Mouse (Mus musculus) limb, embryonic 14.5 days (tissue): ENCODE results near the gene Abcb6. TPM values are rescaled to one million over a fixed set of nuclear protein-coding genes. Genes with fewer than 3 reads are reported as not detected.

Source experiments
- ATAC-seq: fragments of 200-750 bp; cut with Nextera tagmentation; 2 replicates; pipeline ENCODE4 v1.8.0; 2017; ENCODE audit warnings: low read depth, moderate number of reproducible peaks, moderate TSS enrichment; ENCODE audit not compliant: low FRiP score
- DNase-seq: peaks from one replicate; pipeline ENCODE4 v3.0.0-alpha.2; 2015; ENCODE audit warnings: low spot score
- H3K27ac ChIP-seq: fragments of 300-500 bp; sonication (generic); replicated peaks from 2 replicates; pipeline ENCODE4 v1.5.1; 2014; ENCODE audit warnings: low read depth, mild to moderate bottlenecking, low read length, moderate library complexity, mixed read lengths
- H3K27me3 ChIP-seq: fragments of 300-500 bp; sonication (generic); 2 replicates; pipeline ENCODE4 v1.6.1; 2014; ENCODE audit warnings: low read length, mixed read lengths; ENCODE audit not compliant: control insufficient read depth, insufficient read depth
- H3K36me3 ChIP-seq: fragments of 300-500 bp; sonication (generic); 2 replicates; pipeline ENCODE4 v1.6.1; 2014; ENCODE audit warnings: mild to moderate bottlenecking, low read length, moderate library complexity, mixed read lengths; ENCODE audit not compliant: control insufficient read depth, insufficient read depth
- H3K4me1 ChIP-seq: fragments of 300-500 bp; sonication (generic); 2 replicates; pipeline ENCODE4 v1.6.1; 2014; ENCODE audit warnings: antibody characterized with exemption, low read length, mixed read lengths; ENCODE audit not compliant: control insufficient read depth, insufficient read depth
- H3K4me2 ChIP-seq: fragments of 300-500 bp; sonication (generic); replicated peaks from 2 replicates; pipeline ENCODE4 v1.6.1; 2014; ENCODE audit warnings: low read depth, mild to moderate bottlenecking, low read length, moderate library complexity; ENCODE audit not compliant: severe bottlenecking
- H3K4me3 ChIP-seq: fragments of 300-500 bp; sonication (generic); replicated peaks from 2 replicates; pipeline ENCODE4 v1.5.1; 2014; ENCODE audit warnings: low read length
- H3K9ac ChIP-seq: fragments of 300-500 bp; sonication (generic); 2 replicates; pipeline ENCODE4 v1.6.1; 2014; ENCODE audit warnings: mild to moderate bottlenecking, low read depth, low read length, moderate library complexity; ENCODE audit not compliant: severe bottlenecking
- H3K9me3 ChIP-seq: fragments of 300-500 bp; sonication (generic); 2 replicates; pipeline ENCODE4 v1.6.1; 2016; ENCODE audit warnings: low read length; ENCODE audit not compliant: control insufficient read depth
- POLR2A ChIP-seq: fragments of 200-500 bp; IDR thresholded peaks from 2 replicates; pipeline ENCODE4 v1.8.0; 2012; ENCODE audit warnings: inconsistent platforms, mild to moderate bottlenecking, moderate library complexity, borderline replicate concordance; ENCODE audit not compliant: insufficient read depth, insufficient read length; ENCODE audit errors: extremely low read depth
- WGBS: fragments of 180-500 bp; shearing (Covaris S2); extraction: QIAGEN DNeasy Blood & Tissue Kit; methylation state at CpG from one replicate; pipeline ENCODE4 v1.1.7; 2014; 5-methylcytosine and 5-hydroxymethylcytosine counted together
- polyA plus RNA-seq, 2 experiments: library from polyadenylated mRNA; depleted of rRNA in 1 of 2; stranded (reverse) in 1 of 2; unstranded in 1 of 2; fragments of >200 nt; fragmentation: Nextera tagmentation in 1 of 2; extraction: Ambion mirVana in 1 of 2; gene quantifications; 2 replicates each; pipeline versions ENCODE4 v1.2.1 to v1.2.3; 2012 to 2014

The Abcb6 gene
- polyA plus RNA-seq, 2 experiments = 27.3 to 29.7 TPM

DNA sequence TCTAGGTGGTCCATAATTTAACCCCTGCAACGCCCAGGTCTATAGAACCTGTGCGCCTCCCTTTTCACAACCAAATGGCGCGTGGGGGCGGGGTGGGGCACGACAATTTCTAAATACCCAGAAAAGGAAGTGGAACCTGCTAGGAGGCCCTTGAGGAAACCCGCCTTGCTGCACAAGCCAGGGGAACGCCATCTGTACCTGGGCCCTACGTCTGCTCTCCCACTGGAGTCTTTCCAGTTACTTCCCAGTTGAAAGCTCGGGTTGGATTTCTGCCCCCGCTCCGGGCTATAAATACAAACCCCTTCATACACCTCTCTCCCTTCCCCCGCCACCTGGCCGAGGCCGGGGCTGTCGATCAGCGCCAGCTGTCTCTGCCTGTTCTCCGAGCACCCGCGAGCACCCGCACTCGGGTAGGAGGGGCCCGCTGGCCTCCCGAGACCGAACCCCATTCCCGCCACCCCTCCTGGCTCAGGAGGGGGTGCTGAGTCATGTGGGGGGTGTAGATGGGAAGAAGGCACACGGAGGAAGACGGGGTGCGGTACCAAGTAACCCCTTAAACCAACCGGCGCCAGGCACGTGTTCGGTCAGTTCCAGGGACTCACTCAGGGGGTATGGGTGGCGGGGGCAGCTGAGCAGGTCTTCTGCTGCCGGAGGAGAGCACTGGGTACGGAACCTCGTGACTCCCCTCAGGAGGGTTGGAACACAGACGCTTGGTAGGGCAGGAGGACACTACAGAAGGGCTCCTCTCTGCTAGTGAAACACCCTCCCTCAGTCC, 38.2 kb upstream of the Abcb6 start:
- peak; percentile 31 for DNase-seq
- peak; percentile 60 for ATAC-seq
- under 1% methylated on average over 37 of the region's 38 CpGs for WGBS
- TF ChIP-seq POLR2A = no peak
- H3K4me3 ChIP-seq = peak overlapping the region; percentile 53
- no peaks in the 10 kb centered on the region for H3K9me3 ChIP-seq
- H3K27me3 ChIP-seq = peaks cover 32% of the 10 kb centered on the region
- peak overlapping the region; percentile 99 for H3K4me2 ChIP-seq
- H3K36me3 ChIP-seq = peaks cover 24% of the 10 kb centered on the region
- H3K4me1 ChIP-seq = peaks cover 13% of the 10 kb centered on the region
- peak overlapping the region; percentile 34 for H3K9ac ChIP-seq
- H3K27ac ChIP-seq = no peak overlapping the region

DNA sequence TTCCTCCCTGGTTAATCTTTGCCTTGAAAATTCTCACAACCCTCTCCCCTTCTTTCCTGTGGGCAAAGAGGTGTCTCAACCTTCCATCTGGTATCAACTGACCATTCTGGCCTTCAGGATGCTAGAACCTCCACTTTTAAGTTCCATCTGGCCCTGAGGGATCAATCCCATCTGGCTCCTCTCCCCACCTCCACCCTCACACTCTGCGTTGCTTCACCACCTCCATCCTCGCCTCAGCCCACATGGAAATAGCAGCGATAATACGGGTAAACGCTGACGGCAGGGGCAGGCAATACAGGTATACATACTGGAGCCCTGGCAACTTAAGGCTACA, 37.7 kb upstream of the Abcb6 start:
- peak overlapping the region; percentile 34; the same call in 1 of the 2 replicates for H3K9ac ChIP-seq
- no peaks in the 10 kb centered on the region for H3K9me3 ChIP-seq
- peaks cover 32% of the 10 kb centered on the region for H3K27me3 ChIP-seq
- no peak overlapping the region for H3K27ac ChIP-seq
- H3K4me1 ChIP-seq = peaks cover 13% of the 10 kb centered on the region
- peak overlapping the region; percentile 99 for H3K4me2 ChIP-seq
- 2% methylated on average over 6 of the region's 6 CpGs for WGBS
- H3K36me3 ChIP-seq = peaks cover 30% of the 10 kb centered on the region
- DNase-seq (no peak), ATAC-seq (no peak)
- peak overlapping the region; percentile 53 for H3K4me3 ChIP-seq
- TF ChIP-seq POLR2A = no peak

DNA sequence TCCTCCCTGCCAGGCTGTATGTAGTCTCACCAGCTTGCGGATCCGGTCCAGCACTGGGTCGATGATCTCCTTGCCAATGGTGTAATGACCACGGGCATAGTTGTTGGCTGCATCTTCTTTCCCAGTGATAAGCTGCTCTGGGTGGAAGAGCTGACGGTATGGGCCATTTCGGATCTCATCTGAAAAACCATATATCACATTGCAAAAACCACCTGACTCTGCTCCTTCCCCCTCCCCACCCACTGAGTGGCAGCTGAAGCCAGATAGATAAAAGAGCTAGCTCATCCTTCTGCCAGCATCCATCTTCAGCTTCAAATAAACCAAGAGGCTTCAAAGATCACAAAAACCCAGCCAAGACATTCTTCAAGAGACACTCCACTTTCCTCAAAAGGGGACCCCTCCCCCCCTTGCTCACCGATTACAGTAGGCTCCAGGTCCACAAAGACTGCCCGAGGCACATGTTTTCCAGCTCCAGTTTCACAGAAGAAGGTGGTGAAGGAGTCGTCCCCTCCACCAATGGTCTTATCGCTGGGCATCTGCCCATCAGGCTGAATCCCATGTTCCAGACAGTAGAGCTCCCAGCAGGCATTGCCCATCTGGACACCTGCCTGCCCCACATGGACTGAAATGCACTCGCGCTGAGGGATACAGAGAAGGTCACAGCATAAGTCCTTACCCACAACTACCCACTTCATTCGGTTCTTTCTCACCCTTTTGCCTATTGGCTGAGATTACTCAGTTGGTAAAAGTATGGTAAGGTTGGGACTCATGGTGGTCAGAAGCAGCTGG, 36.8 kb upstream of the Abcb6 start:
- DNase-seq (no peak), ATAC-seq (no peak)
- Histone ChIP-seq H3K4me1 (peaks cover 13% of the 10 kb centered on the region), H3K9ac (no peak overlapping the region), H3K27me3 (peaks cover 32% of the 10 kb centered on the region), H3K4me2 (no peak overlapping the region), H3K36me3 (peaks cover 37% of the 10 kb centered on the region), H3K4me3 (no peak overlapping the region), H3K27ac (no peak overlapping the region), H3K9me3 (no peaks in the 10 kb centered on the region)
- 73% methylated on average over 13 of the region's 13 CpGs for WGBS
- no peak for TF ChIP-seq POLR2A

DNA sequence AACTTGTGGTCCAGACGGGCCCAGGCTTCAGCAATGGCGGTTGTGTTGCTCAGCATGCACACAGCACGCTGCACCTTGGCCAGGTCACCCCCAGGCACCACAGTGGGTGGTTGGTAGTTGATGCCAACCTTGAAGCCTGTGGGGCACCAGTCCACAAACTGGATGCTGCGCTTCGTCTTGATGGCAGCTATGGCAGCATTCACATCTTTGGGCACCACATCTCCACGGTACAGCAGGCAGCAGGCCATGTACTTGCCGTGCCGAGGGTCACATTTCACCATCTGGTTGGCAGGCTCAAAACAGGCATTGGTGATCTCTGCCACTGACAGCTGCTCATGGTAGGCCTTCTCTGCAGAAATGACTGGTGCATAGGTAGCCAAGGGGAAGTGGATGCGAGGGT, 35.6 kb upstream of the Abcb6 start:
- no peak for ATAC-seq
- TF ChIP-seq POLR2A = no peak
- H3K27me3 ChIP-seq = peaks cover 32% of the 10 kb centered on the region

DNA sequence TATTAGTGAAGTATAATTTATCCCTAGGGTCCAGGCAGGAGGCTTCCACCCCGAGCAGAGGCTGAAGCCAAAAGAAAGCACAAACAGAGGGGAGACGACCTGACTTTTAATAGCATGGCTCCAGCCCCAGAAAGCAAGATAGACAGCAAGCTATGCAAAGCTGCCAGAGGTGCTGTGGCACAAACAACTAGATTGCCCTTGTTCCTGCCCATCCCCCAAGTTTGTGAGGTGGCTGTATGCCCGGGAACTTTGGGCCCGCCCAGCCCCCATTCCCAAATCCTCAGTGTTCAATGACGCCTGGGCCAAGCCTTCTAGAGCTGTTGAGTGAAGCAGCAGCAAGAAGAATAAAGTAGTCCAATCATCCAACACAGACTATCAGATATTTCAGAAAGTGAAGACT, 34.7 kb upstream of the Abcb6 start:
- TF ChIP-seq POLR2A = no peak
- ATAC-seq (no peak), DNase-seq (no peak)
- H3K4me1 ChIP-seq = peaks cover 29% of the 10 kb centered on the region
- peaks cover 37% of the 10 kb centered on the region for H3K36me3 ChIP-seq
- H3K27me3 ChIP-seq = peaks cover 23% of the 10 kb centered on the region
- H3K4me2 ChIP-seq = no peak overlapping the region
- H3K4me3 ChIP-seq = no peak overlapping the region
- no peak overlapping the region for H3K27ac ChIP-seq
- no peak overlapping the region for H3K9ac ChIP-seq
- no peaks in the 10 kb centered on the region for H3K9me3 ChIP-seq
- 65% methylated on average over 5 of the region's 5 CpGs for WGBS

More for the DNA sequence above, 35.6 kb upstream of the Abcb6 start:
- WGBS = 91% methylated on average over 9 of the region's 9 CpGs
- Histone ChIP-seq H3K4me2 (no peak overlapping the region), H3K9me3 (no peaks in the 10 kb centered on the region), H3K9ac (no peak overlapping the region), H3K27ac (no peak overlapping the region), H3K4me3 (no peak overlapping the region), H3K36me3 (peaks cover 37% of the 10 kb centered on the region), H3K4me1 (peaks cover 23% of the 10 kb centered on the region)
- no peak for DNase-seq
